Mouse (Mus musculus) retina, postnatal 7 days (tissue): Measurements from ENCODE around the gene Gapvd1.

Experiments
- DNase-seq: peaks from one replicate; pipeline ENCODE4 v3.0.0-alpha.2; 2012; ENCODE audit warnings: low read depth, low spot score

Gene Gapvd1

DNA sequence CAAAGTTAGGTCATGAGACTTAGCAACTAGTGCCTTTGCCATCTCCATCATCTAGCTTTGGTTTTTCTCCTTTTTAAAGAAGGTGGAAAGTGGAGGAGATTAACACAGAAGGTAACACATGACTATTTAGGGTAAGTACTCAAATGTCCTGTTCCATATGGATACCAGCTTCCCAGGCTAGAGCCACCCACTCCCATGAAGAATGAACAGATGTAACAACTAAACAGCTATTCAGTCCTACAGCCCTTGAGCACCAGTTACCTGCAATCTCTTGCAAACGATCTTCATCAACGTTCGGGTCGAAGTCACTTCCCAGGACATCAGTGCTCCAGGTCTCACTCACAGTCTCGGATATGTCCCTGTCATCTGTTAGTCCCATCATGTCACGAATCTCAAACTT lies 43.1 kb downstream of the Gapvd1 start:
- no peak for DNase-seq

DNA sequence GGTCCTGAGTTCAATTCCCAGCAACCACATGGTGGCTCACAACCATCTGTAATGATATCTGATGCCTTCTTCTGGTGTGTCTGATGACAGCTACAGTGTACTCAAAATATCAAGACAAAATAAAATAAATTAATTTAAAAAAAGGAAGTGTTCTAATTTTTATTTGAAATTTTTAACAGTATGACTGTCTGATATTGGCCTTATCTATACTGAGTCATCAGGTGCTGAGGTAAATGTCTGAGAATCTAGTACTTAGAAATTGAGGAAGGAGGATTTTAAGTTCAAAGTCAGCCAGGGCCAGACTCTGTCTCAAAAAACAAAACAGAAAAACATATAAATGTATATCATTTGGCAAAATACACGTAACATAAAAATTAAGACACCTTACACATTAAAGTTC lies 46.4 kb downstream of the Gapvd1 start:
- DNase-seq = no peak

DNA sequence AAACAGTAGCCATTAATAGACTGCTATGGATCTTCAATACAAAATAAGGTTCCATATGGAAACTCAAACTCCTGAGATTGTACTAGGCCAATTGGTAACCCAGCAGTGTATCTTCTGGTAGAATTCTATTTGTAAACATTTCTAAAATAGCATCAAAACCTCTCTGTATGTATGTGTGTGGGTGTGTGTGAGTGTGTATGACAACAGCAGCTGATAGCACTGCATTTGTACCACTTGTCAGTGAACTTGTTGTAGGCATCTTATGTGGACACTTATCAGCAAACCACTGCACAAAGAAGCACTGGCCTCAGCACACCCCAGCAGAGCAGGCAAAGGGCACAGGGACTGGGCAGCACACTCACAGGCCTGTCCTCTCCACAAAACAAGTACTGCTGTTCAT lies 58.4 kb downstream of the Gapvd1 start:
- DNase-seq = no peak

DNA sequence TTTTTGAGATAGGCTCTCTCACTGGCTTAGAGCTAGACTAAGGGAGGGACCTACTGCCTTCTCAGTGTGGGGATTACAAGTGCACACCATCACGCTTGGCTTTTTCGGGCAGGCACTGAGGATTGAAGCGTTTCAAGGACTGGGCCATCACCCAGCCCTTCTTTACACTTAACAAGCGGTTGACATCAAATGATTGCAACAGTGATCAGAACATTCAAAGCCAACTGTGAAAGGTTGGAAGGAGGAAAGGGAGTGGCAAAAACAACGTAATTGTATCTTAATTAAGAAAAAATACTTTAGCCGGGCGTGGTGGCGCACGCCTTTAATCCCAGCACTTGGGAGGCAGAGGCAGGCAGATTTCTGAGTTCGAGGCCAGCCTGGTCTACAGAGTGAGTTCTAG lies 62.2 kb downstream of the Gapvd1 start:
- no peak for DNase-seq

DNA sequence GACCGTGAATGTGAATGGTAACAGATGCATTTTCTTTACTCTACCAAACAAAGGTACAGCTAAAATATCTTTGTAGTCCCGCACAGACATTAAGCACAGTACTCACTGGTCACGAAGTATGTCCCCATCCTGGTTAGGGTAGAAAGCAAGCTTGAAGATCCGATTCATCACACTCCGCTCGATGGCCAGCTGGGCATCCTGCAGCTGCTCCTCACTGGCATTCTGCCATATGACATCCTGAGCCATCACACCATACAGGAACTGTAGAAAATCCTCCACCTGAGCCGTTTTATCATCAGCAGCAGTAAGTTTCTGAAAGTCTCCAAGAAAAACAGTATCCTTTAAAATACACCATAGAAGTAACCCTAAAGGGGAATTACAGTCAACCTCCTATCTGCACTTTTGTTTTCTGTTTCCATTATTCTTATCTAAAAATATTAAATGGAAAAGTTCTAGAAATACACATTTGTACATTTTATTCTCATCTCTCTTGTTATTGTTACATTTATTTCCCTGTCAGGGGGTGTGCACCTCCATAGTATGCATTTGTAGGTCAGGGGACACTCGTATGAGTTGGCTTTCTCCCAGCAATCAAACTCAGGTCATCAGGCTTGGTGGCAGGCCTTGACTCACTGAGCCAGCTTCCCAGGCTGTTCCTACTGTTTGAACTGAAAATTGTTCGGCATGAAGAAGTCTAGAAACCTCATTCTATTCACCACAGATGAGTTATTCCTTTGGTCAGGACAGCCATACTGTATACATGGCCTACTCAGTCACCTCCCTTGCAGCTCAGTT lies 70.8 kb downstream of the Gapvd1 start:
- no peak for DNase-seq

DNA sequence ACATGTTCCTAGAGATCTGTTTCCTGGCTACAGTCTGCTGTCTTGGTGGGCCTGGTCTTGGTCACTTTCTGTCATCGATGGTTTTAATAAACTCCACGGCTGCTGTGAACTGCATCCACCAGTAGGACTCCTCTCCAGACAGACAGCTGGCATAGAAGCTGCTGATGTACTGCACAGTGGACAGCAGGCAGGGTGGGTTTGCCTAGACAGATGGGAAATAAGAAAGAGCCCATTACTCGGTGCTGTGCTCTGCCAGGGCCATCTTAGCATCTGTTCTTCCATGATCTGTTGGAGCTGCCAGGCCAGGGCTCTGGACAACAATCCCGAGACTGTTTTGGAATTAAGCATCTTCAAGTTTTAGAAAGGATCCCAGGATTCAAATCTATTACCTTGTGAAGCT lies 77.1 kb downstream of the Gapvd1 start:
- no peak for DNase-seq

DNA sequence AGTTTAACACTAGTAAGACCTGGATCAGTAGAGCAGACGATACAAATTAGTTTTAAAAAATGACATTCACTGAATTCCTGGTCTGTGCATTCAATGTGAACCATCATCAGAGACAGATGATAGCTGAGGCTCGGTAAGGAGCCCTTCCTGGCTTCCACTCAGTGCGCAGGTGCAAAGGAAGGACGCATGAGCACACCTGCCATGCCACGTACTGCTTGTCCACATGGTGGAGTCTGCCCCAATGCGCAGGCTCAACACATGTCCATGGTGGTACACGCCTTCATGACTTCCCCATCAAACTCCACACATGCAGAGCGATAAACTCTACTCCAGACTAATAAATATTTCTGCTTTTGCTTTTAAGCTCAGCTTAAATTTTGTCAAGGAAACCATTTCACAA lies 78.0 kb downstream of the Gapvd1 start:
- DNase-seq = no peak

DNA sequence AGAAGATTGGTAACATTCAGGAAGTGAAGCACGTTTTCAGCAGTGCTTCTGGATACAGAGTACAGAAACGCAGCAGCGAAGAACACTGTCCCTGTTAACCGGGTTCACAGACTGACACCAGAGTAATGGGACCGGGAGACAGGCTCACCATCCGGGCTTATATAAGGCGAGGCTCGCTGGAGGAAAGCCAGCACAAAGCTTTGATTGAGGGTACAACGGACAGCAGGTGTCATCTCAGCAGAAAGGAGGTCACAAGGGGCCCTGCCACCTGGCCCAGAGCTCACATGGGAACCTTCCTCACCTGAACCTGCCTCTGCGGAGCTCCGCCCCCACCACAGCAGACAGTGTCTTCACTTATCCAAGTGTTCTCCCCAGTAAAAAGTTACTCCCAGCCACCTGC lies 81.2 kb downstream of the Gapvd1 start:
- no peak for DNase-seq

DNA sequence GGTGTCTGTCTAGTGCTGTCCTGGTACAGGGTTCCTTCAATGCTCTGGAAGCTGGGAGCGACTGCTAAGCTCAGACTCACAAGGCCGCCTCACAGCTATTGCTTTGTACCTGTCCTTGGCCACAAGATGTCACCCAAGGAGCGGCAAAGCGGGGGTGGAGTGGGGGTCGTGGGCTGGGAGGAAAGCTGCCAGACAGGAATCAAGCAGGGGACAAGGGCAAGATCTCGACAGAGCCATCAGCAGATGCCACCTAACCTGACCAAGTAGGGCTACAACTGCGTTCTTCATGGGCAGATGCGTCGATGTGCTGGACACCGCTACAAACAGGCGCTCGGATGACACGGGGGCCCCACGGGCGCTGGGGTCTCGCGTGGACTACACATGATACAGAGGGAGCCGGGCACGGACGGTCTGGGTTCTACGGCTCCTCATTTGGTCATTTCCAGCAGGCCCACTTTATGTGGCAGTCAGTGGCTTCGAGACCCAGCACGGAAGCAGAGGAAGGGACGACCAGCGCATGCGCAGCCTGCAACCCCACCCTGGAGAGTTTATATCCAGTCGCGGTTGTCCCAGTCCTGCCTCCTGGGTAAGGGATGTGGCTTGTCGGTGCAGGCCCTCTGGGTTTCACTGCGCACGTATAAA lies 83.5 kb downstream of the Gapvd1 start:
- DNase-seq = peak; percentile 52

DNA sequence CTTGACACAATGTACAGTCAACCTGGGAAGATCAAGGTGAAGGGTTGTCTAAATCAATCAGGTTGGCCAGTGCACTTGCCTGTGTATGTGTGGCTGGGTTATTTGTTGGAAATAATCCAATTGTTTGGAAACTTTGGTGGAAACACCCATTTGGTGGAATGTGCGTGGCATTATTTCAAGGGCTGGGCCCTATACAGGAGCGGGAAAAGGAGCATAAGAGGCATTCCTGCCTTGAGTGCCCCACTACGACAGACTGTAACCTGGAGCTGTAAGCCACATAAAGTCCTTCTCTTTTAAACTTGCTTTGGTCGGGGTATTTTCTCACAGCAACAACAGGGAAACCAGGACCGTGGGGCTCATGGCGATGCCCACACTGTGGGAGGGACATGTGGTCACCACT lies 84.6 kb downstream of the Gapvd1 start:
- no peak for DNase-seq

DNA sequence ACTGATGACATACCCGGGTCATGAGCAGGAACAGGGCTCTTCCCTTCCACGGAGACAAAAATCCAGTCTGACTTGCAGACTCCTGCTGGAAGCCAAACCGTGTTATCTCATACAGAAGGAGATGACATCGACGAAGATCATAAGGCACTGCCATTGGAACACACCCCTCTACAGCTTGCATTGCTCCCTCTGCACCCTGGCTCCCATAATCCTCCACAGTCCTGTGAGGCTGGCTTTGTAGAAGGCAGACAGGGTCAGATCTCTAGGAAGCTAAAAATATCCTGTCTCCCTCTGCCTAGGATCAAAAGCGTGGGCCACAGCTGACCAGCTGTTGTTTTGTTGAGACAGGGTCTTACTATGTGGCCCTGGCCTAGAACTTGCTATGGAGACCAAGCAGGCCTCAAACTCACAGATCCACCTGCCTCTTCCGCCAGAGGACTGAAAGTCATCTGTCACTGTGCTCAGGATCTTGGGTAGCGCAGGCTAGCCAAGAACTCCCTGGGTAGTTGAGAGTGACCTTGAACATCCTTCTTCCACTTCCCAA lies 85.8 kb downstream of the Gapvd1 start:
- no peak for DNase-seq

DNA sequence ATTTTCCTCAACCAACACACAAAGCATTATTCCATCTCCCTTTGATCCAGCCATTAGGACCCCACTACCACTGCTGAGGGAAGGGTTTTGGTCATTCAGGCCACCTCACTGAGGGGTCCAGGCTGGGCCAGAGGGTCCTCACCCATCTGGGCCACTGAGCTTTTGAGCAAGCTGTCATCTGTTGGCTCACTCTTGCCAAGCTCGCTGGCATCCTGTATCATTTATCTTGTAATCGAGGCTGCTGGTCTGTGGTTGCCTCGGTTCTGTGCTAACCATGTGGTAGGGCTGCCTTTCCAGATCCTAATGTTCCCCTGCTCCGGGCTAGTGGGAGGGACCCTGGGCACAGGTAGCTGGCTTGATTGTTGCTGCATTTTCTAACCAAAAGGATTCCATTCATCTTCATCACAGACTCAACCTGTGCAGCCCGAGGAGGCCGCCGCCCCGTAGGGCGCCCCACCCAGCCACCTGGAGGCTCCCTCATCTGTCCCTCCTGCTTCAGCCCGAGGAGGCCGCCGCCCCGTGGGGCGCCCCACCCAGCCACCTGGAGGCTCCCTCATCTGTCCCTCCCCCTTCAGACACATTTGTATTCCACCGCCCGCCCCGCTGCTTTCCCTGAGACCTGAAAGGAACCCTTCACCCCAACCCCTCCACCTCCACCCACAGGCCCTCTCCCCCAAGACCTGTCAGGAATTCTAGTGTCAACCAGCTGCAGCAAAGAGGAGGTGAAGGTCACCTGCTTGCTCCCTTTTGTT lies 86.4 kb downstream of the Gapvd1 start:
- no peak for DNase-seq

DNA sequence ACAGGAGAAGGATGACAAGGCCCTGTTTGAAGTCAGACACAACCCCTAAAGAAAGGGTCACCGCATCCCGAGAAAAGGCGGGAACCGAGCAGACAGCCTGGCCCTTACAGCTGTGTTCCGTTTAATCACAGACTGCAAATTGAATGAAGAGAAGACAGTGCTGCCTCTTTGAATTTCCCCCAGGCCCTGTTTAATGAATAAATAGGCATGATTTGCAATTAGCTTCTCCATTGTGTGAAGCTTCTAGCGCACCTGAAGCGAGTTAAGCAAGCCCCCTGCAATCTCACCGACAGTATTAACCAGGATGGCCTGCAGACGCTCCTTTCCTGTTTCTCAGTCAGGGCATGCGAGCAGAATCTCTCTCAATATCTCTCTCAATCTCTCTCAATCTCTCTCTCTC lies 87.2 kb downstream of the Gapvd1 start:
- no peak for DNase-seq

DNA sequence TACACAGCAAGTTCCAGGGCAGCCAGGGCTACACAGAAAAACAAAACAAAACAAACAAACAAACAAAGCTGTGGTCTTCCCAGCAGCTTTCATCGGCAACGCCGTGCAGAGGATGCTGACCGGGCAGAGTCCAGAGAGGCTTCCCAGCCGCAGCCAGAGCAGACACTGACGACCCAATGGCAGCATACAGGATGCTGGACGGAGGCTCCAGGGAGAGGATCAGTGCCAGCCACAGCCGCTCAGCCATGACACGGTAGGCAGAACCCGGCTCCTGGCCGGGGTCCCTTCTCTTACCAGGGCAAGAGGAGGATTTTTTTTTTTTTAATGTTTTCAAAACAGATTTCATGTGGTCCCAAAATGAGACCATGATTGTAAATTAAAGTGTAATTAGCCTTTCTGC lies 107.6 kb downstream of the Gapvd1 start:
- no peak for DNase-seq

DNA sequence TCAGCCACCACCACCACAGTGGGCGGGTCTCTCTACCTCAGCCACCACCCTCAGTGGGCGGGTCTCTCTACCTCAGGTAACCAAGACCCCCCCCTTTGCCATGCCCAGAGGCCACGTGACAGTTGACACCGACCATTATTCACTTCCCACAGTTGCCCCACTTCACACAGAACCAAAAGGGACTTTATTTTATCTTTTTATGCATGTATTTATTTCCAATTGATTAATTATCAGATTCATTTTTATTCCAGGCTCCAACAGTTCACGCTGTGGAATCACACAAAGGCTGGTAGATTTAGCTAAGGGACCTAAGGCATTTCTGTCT lies 108.5 kb downstream of the Gapvd1 start:
- no peak for DNase-seq

DNA sequence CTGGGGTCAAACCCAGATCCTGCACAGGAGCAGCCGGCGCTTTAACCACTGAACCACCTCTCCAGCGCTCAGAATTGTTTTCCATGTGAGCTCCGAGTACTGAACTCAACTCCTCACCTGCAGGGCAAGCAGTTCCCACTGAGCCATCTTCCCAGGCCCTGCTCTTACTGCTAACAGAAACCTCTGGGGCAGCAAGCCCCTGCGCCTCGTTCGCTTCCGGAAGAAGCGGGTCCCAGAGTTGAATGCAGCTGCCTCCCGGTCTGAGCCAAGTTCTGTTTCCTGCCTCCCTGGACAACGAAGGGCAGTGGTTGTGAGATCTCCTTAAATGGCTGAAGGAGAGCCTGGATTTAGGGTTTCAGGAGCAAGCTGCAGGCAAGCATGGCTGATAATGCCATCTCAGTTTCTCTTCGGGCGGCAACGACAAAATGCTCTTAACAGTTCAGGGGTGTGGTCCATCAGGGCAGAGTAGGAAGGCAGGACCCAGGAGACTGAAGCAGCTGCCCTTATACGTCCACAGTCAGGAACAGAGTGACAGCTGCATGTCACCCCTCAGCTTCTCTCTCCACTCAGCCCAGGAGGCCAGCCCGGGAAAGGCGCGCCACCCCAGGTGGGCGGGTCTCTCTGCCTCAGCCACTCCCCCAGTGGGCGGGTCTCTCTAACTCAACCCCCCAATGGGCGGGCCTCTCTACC lies 109.0 kb downstream of the Gapvd1 start:
- no peak for DNase-seq

DNA sequence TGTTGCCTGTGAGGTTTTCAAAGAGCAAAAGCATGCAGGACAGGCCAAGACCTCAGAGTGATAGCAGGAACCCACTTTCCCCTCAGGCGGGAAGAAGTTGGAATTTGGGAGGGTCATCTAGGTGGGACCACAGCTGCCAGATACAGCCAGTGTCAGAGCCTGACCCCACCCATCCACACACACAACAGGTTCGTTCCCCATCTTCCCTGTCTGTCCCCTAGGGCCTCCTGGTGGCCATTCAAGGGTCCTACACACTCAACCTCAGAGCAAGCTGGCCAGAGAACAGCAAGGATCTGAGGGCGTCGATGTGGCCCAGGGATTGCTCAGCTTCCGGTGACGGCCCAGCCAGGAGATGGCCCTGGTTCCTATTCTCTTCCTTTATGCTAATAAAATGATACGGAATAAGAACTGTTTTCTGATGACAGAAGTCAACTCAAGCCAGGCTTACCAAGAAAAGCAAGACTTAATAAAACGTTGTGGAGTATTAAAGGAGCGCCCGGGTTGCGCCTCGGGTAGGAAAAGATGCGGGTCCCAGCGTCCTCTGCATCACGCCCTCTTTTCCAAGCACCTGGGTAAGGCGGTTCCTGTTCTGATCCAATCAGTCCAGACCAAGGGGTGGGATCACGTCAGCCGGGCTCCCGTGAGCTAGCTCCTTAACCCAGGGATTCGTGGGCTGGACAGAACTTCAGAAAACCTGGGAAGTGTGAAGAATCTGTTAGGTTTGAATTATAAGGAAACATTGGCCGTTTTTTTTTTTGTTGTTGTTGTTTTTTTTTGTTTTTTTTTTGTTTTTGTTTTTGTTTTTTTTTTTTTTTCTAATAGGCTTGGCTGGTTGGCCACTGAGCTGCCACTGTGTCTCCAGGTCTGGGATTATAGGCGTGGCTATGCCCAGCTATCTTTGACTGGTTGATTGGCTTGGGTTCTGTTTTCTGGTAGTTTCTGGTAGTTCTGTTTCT lies 110.2 kb downstream of the Gapvd1 start:
- no peak for DNase-seq

DNA sequence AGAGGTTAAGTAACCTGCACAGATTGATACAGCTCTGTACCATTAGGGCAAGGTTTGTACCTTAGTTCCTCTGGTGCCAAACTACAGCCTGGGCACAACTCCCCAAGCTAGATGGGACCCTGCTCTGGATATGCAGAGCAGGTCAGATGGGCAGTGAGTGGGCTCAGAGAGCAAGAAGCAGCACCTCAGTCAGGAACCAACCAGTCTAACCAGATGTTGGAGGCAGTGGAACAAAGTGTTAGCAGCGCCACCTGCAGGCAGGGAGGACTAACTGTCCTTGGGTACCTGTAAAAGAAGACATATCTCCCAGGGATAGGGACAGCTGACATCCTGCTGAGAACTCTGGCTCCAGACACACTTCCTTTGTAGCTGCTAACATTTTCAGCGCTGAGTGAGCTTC lies 112.7 kb downstream of the Gapvd1 start:
- DNase-seq = no peak

DNA sequence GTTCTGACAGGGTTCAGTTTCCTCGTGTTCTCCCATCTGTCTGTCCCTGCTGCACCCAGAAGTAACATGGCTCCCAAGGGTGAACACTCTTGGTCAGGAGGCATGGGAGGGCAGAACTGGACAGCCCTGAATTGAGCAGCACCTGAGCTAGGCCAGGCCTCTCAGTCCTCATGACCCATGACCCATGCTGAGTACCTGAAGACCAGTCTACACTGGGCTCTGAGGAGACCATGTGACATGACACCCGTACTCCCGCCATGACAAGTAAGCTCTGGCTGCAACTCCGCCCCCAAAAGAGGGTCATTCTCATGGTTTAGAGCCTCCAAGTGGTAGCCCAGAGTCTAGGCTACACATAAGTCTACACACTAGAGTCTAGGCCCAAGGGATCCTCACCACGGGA lies 115.3 kb downstream of the Gapvd1 start:
- no peak for DNase-seq

DNA sequence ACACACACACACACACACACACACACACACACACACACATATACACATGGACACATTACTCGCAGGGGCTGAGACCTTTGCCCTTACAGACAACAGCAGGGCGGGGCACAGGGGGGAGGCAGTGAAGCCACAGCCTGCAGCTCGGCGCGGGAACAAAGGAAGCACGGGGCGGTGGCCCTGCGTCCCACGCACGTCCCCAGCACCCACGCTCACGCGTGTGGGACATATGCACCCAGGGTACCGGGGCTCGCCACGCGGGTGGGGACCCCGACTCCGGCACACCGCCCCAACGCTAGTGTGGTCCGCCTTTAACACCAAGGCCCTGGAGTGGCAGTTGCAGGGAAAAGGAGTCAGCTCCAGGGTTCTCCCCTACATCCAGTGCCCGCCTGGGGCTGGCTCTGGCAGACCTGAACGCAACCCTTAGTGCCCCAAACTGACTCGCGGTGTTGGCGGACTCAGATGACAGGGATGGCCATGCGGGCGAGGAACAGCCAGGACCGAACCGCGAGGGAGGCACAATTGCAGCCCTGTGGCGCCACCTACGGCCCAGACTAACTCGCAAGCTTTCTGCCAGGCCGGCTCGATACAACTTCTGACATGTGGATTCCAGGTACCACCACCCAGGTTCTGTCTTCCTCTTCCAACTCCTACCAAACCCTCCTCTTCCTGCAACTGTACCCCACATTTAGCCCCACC lies 115.9 kb downstream of the Gapvd1 start:
- DNase-seq = peak; percentile 55
